Mouse (Mus musculus) lung, postnatal 36 days (tissue): ENCODE results near the gene Gabbr2.
"Not testable (repeated sequence)": the region's sequence is repeated elsewhere in the genome, so short reads cannot be mapped to it uniquely, and the experiment has no call there.

ENCODE experiments used
- DNase-seq: peaks from one replicate; pipeline ENCODE4 v3.0.0; 2022; ENCODE audit warnings: mixed read lengths

The Gabbr2 gene

DNA sequence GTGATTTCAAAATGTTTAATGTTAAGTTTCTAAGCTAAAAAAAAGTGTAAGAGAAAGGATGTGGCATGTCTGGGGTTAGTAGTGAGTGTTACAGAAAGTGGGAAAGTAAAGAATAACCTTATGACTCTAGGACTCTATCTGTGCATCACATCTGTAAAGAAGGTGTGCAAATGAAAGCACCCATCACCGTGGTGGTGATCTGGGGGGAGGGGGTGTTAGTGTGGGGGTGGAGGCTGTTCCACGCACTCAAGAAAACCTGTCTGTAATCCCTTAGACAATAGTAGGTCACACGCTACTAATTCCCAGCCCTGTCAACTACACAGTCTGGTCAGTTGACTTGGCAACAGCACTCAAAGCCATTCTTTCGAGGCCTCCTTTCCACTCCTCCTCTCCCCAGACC is 350.4 kb downstream of the Gabbr2 start:
- DNase-seq, result no peak

DNA sequence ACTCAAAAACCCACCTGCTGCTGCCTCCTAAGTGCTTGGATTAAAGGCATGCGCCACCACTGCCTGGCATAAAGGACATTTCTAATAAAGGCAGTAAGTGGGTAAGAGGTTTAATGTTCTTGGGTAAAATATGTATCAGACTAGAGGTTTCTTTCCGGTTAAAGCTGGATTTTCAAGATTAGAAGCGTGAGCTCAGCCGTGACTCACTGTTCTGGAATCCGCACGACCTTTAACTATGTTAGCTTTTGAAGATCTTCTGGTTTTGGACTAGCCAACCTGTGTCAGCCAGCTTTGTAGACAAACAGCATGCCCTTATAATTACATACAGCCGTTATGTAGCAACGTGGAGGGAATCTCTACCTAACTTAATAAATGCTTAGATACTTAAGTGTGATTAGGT is 351.8 kb downstream of the Gabbr2 start:
- DNase-seq, result peak; percentile 54

DNA sequence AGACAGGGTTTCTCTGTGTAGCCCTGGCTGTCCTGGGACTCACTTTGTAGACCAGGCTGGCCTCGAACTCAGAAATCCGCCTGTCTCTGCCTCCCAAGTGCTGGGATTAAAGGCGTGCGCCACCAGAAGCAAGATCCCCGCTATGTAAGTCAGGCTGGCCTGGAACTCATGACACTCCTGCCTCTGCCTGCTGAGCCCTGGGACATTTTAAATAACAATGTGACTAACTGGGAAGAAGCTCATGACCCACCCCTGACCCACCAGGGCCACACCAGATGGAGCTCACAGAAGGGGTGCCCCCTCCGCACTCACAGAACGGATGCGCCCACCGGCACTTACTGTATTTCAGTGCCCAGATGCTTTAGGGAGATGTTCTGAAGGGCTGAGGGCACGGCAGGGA is 354.4 kb downstream of the Gabbr2 start:
- DNase-seq, result not testable (repeated sequence)

DNA sequence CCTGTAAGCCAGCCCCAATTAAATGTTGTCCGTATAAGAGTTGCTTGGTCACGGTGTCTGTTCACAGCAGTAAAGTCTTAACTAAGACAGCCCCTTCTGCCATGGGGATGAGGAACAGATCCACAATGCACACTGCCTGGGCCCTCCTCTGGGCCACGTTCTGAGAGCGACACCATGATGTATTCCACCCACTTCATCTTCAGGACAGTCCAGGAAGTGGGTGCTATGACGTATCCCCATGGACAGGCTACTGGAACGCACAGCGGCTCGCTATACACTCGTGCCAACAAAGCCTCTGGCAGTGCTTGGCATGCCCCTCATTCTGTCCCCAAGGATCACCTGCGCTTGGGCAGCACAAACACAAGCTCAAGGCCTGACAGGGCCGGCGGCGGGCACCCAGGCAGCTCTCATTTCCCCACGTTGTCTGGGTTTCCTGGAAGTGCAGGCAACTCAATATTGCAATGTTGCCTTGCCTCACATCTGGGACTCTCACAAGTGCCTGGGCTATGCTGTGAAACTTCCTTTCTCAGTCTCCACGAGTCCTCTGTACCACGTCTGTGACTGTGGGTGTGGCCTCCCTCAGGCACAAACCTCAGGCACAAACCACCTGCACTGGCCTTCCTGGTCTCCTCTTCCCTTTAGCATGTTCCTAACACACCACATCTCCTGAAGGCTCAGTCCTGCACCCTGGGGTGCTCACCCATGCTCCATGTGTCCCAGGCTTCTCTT is 355.8 kb downstream of the Gabbr2 start:
- peak; percentile 47 for DNase-seq

DNA sequence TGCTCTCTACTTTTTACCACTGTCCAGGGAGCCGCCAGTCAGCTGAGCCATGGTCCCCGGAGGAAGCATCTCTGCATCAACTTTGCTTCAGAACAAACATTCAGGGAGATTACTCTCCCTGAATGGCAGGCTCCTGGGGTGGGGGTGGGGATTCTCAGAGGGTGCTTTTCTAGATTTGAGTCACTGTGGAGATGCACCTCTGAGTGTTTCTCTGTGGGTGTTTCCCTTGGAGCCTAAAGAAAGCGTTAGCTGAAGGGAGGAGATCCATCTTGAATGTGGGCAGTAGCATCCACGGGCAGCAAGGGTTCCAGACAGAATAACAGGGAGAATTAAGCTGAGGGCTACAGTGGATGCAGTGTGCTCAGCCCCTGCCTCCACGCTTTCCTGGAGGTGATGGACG is 356.8 kb downstream of the Gabbr2 start:
- DNase-seq, result no peak

DNA sequence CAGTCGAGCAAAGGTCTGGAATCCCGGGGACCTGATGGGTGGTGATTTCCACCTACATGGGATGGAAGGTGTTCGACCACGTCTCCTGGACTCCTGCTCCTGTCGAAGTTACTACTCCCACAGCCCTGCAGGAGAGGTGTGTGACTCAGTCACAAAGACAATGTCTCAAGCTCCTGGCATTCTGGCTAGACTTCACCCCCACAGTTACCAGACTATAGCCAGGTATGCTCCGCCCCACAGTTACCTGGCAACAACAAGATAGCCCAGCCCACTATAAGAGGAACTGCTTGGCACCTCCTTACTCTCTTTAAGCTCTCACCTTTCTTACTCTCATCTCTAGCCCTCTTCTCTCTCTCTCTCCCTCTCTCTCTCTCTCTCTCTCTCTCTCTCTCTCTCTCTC is 358.1 kb downstream of the Gabbr2 start:
- DNase-seq, result peak; percentile 70

DNA sequence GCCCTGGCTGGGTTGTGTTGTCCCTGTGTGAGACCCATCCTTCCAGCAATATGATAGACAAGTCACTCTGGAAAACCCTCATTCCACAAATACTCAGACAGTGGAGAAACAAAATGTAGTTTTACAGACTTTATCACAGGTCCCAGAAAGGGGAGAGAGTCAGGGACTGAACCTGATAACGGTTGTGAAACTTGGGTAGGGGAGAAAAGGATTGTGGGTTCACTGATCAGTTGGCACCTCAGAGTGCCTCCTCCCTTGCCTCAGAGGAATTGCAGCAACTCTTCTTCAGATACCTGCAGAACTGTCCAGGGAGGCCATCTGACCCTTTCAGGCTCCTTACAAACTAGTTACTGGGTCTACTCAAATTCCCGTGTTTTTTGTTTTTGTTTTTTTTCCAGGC is 359.2 kb downstream of the Gabbr2 start:
- no peak for DNase-seq

DNA sequence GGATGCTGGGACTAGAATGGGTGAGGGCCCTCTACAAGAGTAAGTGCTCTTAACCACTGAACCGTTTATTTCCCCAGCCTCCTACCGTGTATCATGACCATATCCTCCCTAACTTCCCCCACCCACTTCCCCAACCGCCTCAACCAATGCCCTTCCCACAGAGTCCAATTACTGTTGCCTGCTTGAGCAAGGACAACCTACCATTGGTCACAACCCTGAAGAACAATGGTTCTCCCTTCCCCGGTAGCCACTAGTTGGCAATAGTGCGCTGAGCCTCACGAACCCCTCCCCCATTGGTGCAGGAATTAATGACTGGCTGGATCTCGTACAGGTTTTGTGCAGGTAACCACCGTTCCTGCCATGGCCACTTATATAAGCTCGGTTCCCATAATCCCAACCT is 361.3 kb downstream of the Gabbr2 start:
- peak; percentile 70 for DNase-seq

DNA sequence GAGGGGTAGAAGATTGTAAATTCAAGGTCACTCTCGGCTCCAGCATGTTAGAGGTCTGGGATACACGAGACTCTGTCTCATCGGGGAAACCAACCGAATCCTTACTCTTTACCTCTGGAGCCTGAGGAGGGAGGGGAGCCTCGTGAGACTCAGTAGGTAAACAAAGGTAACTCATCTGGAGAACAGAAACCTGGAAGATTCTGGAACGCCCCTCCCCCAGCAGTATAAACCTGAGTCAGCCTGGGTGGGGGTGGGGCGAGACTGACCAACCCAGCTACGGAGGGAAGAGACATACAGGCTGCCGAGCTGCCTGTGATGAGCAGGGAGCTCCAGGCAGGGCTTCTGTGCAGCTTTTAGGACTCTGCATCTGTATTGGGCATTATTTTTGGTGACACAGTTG is 362.8 kb downstream of the Gabbr2 start:
- DNase-seq, result no peak

DNA sequence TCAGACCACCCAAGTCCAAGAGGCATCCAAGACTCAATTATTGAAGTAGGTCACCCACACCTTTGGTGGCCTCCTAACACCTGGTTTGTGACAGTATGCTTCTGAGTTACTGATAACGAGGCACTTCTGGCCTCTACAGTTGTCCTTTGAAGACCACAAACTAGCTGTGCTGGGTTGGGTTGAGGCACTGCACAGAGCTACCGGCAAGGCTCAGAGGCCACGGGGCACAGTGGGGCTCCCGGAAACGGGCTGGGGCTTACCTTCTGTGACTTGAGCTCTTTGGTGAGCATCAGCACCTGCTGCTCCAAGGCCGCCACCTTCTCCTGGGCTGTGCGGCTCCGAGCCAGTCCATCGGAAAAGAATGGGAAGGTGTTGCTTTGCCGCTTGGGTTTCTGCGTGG is 363.6 kb downstream of the Gabbr2 start:
- no peak for DNase-seq

DNA sequence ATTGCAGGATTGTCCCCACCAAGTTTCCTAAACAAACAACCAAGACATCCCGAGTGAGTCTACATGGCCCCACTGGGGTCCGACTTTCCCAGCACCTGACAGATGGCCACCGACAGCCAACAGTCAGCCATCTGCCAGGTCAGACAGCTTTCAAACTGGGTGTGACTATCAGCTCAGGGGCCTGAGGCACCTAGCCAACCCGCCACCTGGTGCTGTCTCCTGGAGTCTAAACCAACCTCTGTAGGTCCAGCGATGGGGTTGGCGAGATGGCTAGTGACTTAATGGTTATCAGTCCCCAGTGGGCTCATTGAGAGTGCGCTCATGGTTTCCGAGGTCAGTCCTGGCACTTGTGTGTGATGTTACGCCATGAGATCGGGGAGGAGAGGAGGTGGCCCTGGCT is 366.6 kb downstream of the Gabbr2 start:
- DNase-seq, result no peak

DNA sequence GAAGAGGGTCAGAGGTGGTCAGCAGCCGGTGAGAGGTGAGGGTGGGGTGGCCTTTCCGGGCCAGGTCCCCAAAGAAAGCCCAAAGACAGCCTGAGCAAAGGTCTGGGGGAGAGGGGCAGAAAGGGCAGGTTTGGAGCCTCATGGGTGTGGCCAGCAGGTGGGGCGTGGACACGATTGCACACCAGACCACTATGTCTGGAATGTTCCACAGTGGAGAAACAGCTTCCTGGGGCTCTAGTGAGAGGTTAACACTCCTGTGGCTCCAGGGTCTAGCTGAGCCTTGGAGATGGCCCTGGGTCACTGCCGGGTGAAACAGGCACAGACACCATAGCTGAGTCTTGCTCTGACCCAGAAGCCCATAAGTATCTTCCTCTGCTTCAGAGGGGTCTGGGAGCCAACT is 368.7 kb downstream of the Gabbr2 start:
- DNase-seq, result peak; percentile 34

DNA sequence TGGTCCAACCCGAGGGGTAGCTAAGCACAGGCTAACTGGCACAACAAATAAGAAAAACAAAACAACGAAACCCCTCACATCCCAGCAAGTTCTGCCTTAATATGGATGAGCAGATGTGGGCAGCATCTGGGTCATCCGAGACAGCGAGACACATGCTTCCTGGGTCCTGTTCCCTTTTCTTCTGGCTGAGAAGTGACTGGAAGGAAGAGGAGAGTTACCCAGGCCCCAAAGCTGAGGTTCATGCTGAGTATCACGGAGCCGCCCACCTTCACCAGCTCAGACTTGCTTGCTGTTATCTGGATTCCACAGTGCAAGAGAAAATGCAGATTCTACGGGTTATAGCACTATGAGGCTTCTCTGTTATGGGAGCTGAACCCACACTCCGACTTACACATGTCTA is 370.7 kb downstream of the Gabbr2 start:
- no peak for DNase-seq

DNA sequence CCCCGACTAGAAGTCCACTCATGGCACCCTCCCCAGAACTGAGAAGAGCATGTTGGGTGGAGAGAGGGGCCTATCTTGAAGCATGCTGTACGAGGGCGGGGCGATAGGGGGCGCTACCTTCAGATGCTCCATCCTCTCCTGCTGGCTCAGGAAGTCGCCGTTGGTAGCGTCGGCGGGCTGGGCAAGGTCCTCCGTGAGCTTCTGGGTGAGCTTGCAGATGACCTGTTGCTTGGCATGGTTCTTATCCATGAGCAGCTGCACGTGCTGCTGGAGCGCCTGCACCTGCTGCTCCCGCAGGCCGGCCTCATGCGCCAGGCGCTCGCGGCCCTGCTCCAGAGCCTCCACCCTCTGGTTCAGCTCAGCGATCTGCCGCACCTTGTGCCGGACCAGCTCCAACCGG is 371.3 kb downstream of the Gabbr2 start:
- DNase-seq, result peak; percentile 28

DNA sequence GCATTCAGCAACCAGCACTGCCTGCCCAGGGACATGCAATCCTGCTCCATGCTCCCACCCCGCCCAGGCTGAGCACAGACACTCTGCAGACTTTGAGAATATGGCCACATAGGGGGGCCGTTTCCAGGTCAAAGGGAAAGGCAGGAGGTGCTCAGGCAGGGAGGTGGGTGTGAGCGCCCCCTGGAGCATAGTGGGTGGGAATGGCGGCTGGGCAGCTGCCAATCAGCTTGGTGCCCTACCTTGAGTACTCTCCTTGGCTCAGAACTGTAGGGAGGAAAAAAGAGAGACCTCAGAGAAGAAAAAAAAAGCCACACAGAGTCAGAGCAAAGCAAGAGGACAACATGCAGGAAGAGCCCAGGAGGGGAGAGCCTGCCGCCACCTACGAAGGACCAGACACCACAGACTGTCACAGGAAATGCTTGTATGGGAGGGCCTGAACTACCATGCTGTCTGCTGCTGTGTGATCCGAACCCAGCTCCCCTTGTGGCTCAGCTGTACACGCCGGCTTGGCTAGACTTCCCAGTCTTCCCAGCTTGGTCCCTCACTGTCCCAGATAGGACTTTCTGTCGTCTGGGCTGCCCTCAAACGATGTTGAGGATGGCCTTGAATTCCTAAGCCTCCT is 373.4 kb downstream of the Gabbr2 start:
- no peak for DNase-seq

DNA sequence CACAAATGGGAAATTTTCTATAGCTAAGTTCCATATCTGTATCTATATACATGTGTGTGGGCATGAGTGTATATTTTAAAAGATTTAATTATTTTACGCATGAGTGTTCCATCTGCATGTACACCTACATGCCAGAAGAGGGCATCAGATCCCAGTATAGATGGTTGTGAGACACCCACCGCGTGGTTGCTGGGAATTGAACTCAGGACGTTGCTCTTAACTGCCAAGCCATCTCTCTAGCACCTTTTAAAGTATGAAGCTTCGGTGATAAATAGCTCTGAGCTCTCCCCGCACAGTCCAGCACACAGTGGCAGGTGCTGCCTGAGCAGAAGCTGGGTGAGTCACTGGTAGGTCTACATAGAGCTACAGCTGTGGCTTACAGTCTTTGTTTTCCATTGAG is 374.3 kb downstream of the Gabbr2 start:
- DNase-seq, result no peak

DNA sequence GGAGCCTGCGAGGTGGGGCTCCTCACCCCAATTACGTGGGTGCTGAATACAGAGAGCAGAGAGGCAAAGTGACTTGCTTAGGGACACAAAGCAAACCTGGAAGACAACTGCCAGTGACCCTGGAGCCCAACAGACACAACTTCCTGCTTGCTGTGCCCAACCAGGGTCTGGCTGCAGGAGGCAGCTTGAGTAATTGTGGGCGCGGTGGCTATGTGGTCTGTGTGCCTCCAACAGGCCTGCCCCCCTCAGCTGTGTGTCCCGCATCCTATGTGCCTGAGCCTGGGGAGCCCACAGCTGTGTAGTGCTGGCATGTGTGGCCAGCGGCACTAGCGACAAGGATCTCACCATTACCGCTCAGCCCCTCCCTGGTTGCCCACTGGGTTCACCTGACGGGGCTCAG is 377.0 kb downstream of the Gabbr2 start:
- peak; percentile 49 for DNase-seq

DNA sequence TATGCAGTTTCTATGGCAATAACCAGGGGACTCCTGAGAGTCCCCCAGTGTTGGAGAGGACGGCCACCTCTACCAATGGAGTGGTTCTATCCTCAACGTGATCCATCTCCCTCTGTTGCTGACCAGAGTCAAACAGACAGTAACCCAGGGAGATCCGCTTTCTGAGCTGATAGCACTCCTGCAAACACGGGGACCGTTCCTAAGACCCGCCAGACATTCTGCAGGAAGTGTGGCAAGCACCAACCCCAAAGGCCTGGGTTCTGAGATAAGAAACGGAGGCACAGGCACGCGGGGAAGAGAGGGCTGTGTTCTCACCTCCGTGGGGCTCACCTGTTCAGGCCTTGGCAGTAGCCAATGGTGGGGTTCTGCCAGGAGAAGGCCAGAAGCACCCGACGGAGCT is 378.1 kb downstream of the Gabbr2 start:
- no peak for DNase-seq
